Mouse (Mus musculus) liver, embryonic 14.5 days (tissue): Measurements from ENCODE around the gene Astn2.

Source experiments
- CTCF ChIP-seq: IDR thresholded peaks from 2 replicates; pipeline ENCODE4 v1.5.1; 2016; ENCODE audit warnings: antibody characterized with exemption, low read depth, control low read depth
- EP300 ChIP-seq: IDR thresholded peaks from 2 replicates; pipeline ENCODE4 v1.6.1; 2016; ENCODE audit warnings: antibody characterized with exemption, low read depth

GRCm38 (mm10) chr4:65684401-65684800, 720.0 kb downstream of the Astn2 start:
- TF ChIP-seq CTCF (no peak), EP300 (no peak)
